Mouse (Mus musculus) small intestine, adult 2 months (tissue): ENCODE results near the gene Tmem179. TPM values are rescaled to one million over a fixed set of nuclear protein-coding genes. Genes with fewer than 3 reads are reported as not detected.

ENCODE experiments used
- H3K27ac ChIP-seq: fragments of 200-500 bp; 2 replicates; pipeline ENCODE4 v1.5.1; 2012; ENCODE audit warnings: low read depth, low read length, control low read depth, inconsistent platforms; ENCODE audit not compliant: insufficient read depth
- H3K27me3 ChIP-seq: fragments of 200-500 bp; 2 replicates; pipeline ENCODE4 v1.6.1; 2012; ENCODE audit warnings: mild to moderate bottlenecking, moderate library complexity, low read length, inconsistent platforms; ENCODE audit not compliant: control insufficient read depth, insufficient read depth
- H3K36me3 ChIP-seq: fragments of 200-500 bp; 2 replicates; pipeline ENCODE4 v1.6.1; 2012; ENCODE audit warnings: mild to moderate bottlenecking, low read length, control low read depth, inconsistent platforms; ENCODE audit not compliant: control insufficient read depth, insufficient read depth
- H3K4me1 ChIP-seq: fragments of 200-500 bp; 2 replicates; pipeline ENCODE4 v1.6.1; 2012; ENCODE audit warnings: low read length, inconsistent platforms, mixed read lengths; ENCODE audit not compliant: control insufficient read depth, insufficient read depth, insufficient read length
- H3K4me3 ChIP-seq: fragments of 200-500 bp; 2 replicates; pipeline ENCODE4 v1.5.1; 2012; ENCODE audit warnings: low read depth, mild to moderate bottlenecking, control low read depth, inconsistent platforms, low read length, moderate library complexity
- CTCF ChIP-seq: fragments of 200-500 bp; IDR thresholded peaks from 2 replicates; pipeline ENCODE4 v1.5.1; 2012; ENCODE audit warnings: low read depth, mild to moderate bottlenecking, control low read depth, inconsistent platforms, low read length, moderate library complexity, mixed read lengths; ENCODE audit not compliant: insufficient replicate concordance, insufficient read length; ENCODE audit errors: extremely low read depth
- POLR2A ChIP-seq: fragments of 200-500 bp; IDR thresholded peaks from 2 replicates; pipeline ENCODE4 v1.6.1; 2012; ENCODE audit warnings: low read depth, mild to moderate bottlenecking, control low read depth, inconsistent platforms, low read length, moderate library complexity
- WGBS: fragments of 180-500 bp; shearing (Covaris S2); methylation state at CpG from one replicate; pipeline ENCODE4 v1.1.7; 2018; 5-methylcytosine and 5-hydroxymethylcytosine counted together
- polyA plus RNA-seq: library from polyadenylated mRNA; depleted of rRNA; stranded (reverse); fragments of >200 nt; gene quantifications from 2 replicates; pipeline ENCODE4 v1.2.3, GENCODE M21; 2012; rRNA removed

Gene Tmem179
- polyA plus RNA-seq, 1 experiment = 0.91 TPM

- TF ChIP-seq CTCF = no peak
- no peak for TF ChIP-seq POLR2A
- H3K4me3 ChIP-seq = no peak overlapping the region
- H3K27ac ChIP-seq = no peak overlapping the region
- H3K36me3 ChIP-seq = no peaks in the 10 kb centered on the region
- WGBS = 68% methylated on average over 1 of the region's 1 CpGs
- no peaks in the 10 kb centered on the region for H3K27me3 ChIP-seq
- H3K4me1 ChIP-seq = no peaks in the 10 kb centered on the region
Observed at GRCm38 (mm10) chr12:112451381-112451780, 65.2 kb downstream of the Tmem179 start.

- Histone ChIP-seq H3K36me3 (no peaks in the 10 kb centered on the region), H3K27ac (no peak overlapping the region), H3K4me3 (no peak overlapping the region), H3K27me3 (no peaks in the 10 kb centered on the region), H3K4me1 (no peaks in the 10 kb centered on the region)
- peak; percentile 48; the same call in 1 of the 2 replicates for TF ChIP-seq CTCF
- no peak for TF ChIP-seq POLR2A
- 19% methylated on average over 6 of the region's 6 CpGs for WGBS
Observed at GRCm38 (mm10) chr12:112450883-112451282, 65.7 kb downstream of the Tmem179 start.

Other genes starting within 250 kb of the Tmem179 start
- gene A530016L24Rik, start 27.3 kb downstream of the Tmem179 start, polyA plus RNA-seq = 0.06 and 0.75 TPM in 2 replicates
- 6.6 and 11.0 TPM in 2 replicates for gene Inf2, start 72.0 kb upstream of the Tmem179 start, polyA plus RNA-seq
- 4.3 and 5.6 TPM in 2 replicates for gene Adssl1, start 103.3 kb upstream of the Tmem179 start, polyA plus RNA-seq
- 16.1 and 31.3 TPM in 2 replicates for gene Siva1, start 127.9 kb upstream of the Tmem179 start, polyA plus RNA-seq
- 79.0 and 88.7 TPM in 2 replicates for gene Akt1, start 158.1 kb upstream of the Tmem179 start, polyA plus RNA-seq
- gene Zbtb42, start 162.1 kb upstream of the Tmem179 start, polyA plus RNA-seq = 27.7 and 32.8 TPM in 2 replicates
- gene Cep170b, start 203.7 kb upstream of the Tmem179 start, polyA plus RNA-seq = 59.3 and 99.3 TPM in 2 replicates
- gene Pld4, start 243.9 kb upstream of the Tmem179 start, polyA plus RNA-seq = 21.8 and 28.2 TPM in 2 replicates